Mouse (Mus musculus) heart, adult 2 months (tissue): Measurements from ENCODE around the gene Ppp1cb.

Experiments used
- CTCF ChIP-seq: fragments of 200-600 bp; IDR thresholded peaks from 2 replicates; pipeline ENCODE4 v1.8.1; 2022; ENCODE audit warnings: antibody characterized with exemption, mild to moderate bottlenecking, moderate library complexity
- EP300 ChIP-seq: fragments of 200-500 bp; IDR thresholded peaks from 2 replicates; pipeline ENCODE4 v1.6.1; 2011; ENCODE audit warnings: low read depth, low read length, control low read depth; ENCODE audit not compliant: insufficient read depth
- POLR2A ChIP-seq: fragments of 200-500 bp; IDR thresholded peaks from 2 replicates; pipeline ENCODE4 v1.6.1; 2011; ENCODE audit warnings: mild to moderate bottlenecking, low read depth, low read length, control low read depth; ENCODE audit not compliant: insufficient read depth

- TF ChIP-seq POLR2A (no peak), CTCF (no peak), EP300 (no peak)
Observed at GRCm38 (mm10) chr5:32494084-32494700, 35.5 kb downstream of the Ppp1cb start.
